Comparison of ENCODE assay signal across 14 mouse cellular contexts in genomic region chr9:113738021-113738420, GRCm38 (mm10). TPM values are rescaled to one million over a fixed set of nuclear protein-coding genes. Genes with fewer than 3 reads are reported as not detected.
DNase-seq lines count a peak whose midpoint lies in the region; TF ChIP-seq lines count a peak whose summit lies in the region.
"Had no signal": no experiment of that assay in that cellular context is flagged by ENCODE, and none has a peak within 500 bp of the region (broad histone marks: within the 10 kb centered on the region; RNA-seq: fewer than 3 reads in every experiment).

No protein-coding gene starts in this region.

- no peak for TF ChIP-seq POLR2A in thymus, adult 2 months (IDR thresholded peaks at IDR 0.05; ENCODE audit: control insufficient read depth, extremely low read depth, insufficient read depth, low read length, poor library complexity)

- no peak for TF ChIP-seq CTCF in thymus, adult 2 months (IDR thresholded peaks at IDR 0.05; ENCODE audit: borderline replicate concordance, control insufficient read depth, extremely low read depth, insufficient read depth, low read length, poor library complexity)

- H3K27me3 ChIP-seq in thymus, adult 2 months (ENCODE audit: control insufficient read depth, insufficient read depth, low read length): no peaks in the 10 kb centered on the region
- H3K27me3 ChIP-seq: limb, embryonic 13.5 days; neural tube, embryonic 15.5 days; Patski; stomach, embryonic 15.5 days had no signal

- no peaks in the 10 kb centered on the region for H3K36me3 ChIP-seq in thymus, adult 2 months (ENCODE audit: control insufficient read depth, insufficient read depth, low read length)
- H3K36me3 ChIP-seq: limb, embryonic 13.5 days; lung, embryonic 15.5 days; neural tube, embryonic 15.5 days; stomach, embryonic 15.5 days had no signal

- DNase-seq in embryo, embryonic 10.5 days (ENCODE audit: low spot score): peak; percentile 1
- DNase-seq in embryo, embryonic 11 days: no peak
- DNase-seq in layer of hippocampus, adult 18-20 months (ENCODE audit: low spot score in 2 of 2): peak; percentile 3 to 47
- no peak for DNase-seq in layer of hippocampus, postnatal 25 days (ENCODE audit: extremely low spot score in 1 of 2, low spot score in 1 of 2)
- DNase-seq in Muller cell, postnatal 12 days (ENCODE audit: inconsistent ontology term): peak; percentile 85
- DNase-seq in fibroblast of lung, adult 2 months (ENCODE audit: low read depth): peak; percentile 87
- no peak for DNase-seq in thymus, adult 2 months
- DNase-seq in urinary bladder, postnatal 36 days (ENCODE audit: low spot score in 2 of 2): no peak
- DNase-seq: midbrain, embryonic 14.5 days had no signal

- peaks cover 9% of the 10 kb centered on the region for H3K4me1 ChIP-seq in thymus, adult 2 months (replicated peaks; ENCODE audit: control insufficient read depth, insufficient read depth, low read length)
- H3K4me1 ChIP-seq: stomach, embryonic 15.5 days had no signal

- no peak overlapping the region for H3K4me3 ChIP-seq in thymus, adult 2 months (ENCODE audit: control insufficient read depth, insufficient read depth, low read length)
- H3K4me3 ChIP-seq: limb, embryonic 13.5 days; lung, embryonic 15.5 days; neural tube, embryonic 15.5 days; stomach, embryonic 15.5 days had no signal

- H3K27ac ChIP-seq in thymus, adult 2 months (ENCODE audit: control insufficient read depth, insufficient read depth, low read length): no peak overlapping the region
- H3K27ac ChIP-seq: limb, embryonic 13.5 days; lung, embryonic 15.5 days; neural tube, embryonic 15.5 days; stomach, embryonic 15.5 days had no signal

- 91% methylated on average over 9 of the region's 9 CpGs for WGBS in thymus, adult 2 months

RNA-seq across cellular contexts. Expression of gene Clasp2, which starts 3.3 kb away (rescaled TPM):
- 100 to 1,000 TPM; 180 to 184 TPM for total RNA-seq in layer of hippocampus, adult 18-20 months (2021)
- total RNA-seq in layer of hippocampus, postnatal 25 days (2021): 100 to 1,000 TPM; 209 to 224 TPM
- 12.6 and 17.7 TPM in 2 replicates for polyA plus RNA-seq in thymus, adult 2 months (2012; rRNA removed)

RNA-seq across cellular contexts. Expression of gene Pdcd6ip, which starts 30.0 kb away (rescaled TPM):
- total RNA-seq in layer of hippocampus, adult 18-20 months (2021): 10 to 100 TPM; 56.7 to 61.8 TPM
- total RNA-seq in layer of hippocampus, postnatal 25 days (2021): 10 to 100 TPM; 56.2 to 62.0 TPM
- 164 and 190 TPM in 2 replicates for polyA plus RNA-seq in thymus, adult 2 months (2012; rRNA removed)

Comparison
In these comparisons a context has a peak if more than half of its experiments do, and no peak if none do; other contexts are left out.
1. DNase-seq: peak in embryo, embryonic 10.5 days (single experiment), layer of hippocampus, adult 18-20 months (2 of 2), Muller cell, postnatal 12 days (single experiment) and fibroblast of lung, adult 2 months (single experiment); none in embryo, embryonic 11 days (single experiment), layer of hippocampus, postnatal 25 days (0 of 2), thymus, adult 2 months (single experiment) and urinary bladder, postnatal 36 days (0 of 2).